Mouse (Mus musculus) small intestine, adult 2 months (tissue): ENCODE results near the gene Gm10681. TPM values are rescaled to one million over a fixed set of nuclear protein-coding genes. Genes with fewer than 3 reads are reported as not detected.
"Not testable (repeated sequence)": the region's sequence is repeated elsewhere in the genome, so short reads cannot be mapped to it uniquely, and the experiment has no call there.

Source experiments
- H3K27ac ChIP-seq: fragments of 200-500 bp; 2 replicates; pipeline ENCODE4 v1.5.1; 2012; ENCODE audit warnings: low read depth, low read length, control low read depth, inconsistent platforms; ENCODE audit not compliant: insufficient read depth
- H3K27me3 ChIP-seq: fragments of 200-500 bp; 2 replicates; pipeline ENCODE4 v1.6.1; 2012; ENCODE audit warnings: mild to moderate bottlenecking, moderate library complexity, low read length, inconsistent platforms; ENCODE audit not compliant: control insufficient read depth, insufficient read depth
- H3K36me3 ChIP-seq: fragments of 200-500 bp; 2 replicates; pipeline ENCODE4 v1.6.1; 2012; ENCODE audit warnings: mild to moderate bottlenecking, low read length, control low read depth, inconsistent platforms; ENCODE audit not compliant: control insufficient read depth, insufficient read depth
- H3K4me1 ChIP-seq: fragments of 200-500 bp; 2 replicates; pipeline ENCODE4 v1.6.1; 2012; ENCODE audit warnings: low read length, inconsistent platforms, mixed read lengths; ENCODE audit not compliant: control insufficient read depth, insufficient read depth, insufficient read length
- H3K4me3 ChIP-seq: fragments of 200-500 bp; 2 replicates; pipeline ENCODE4 v1.5.1; 2012; ENCODE audit warnings: low read depth, mild to moderate bottlenecking, control low read depth, inconsistent platforms, low read length, moderate library complexity
- WGBS: fragments of 180-500 bp; shearing (Covaris S2); methylation state at CpG from one replicate; pipeline ENCODE4 v1.1.7; 2018; 5-methylcytosine and 5-hydroxymethylcytosine counted together
- polyA plus RNA-seq: library from polyadenylated mRNA; depleted of rRNA; stranded (reverse); fragments of >200 nt; gene quantifications from 2 replicates; pipeline ENCODE4 v1.2.3, GENCODE M21; 2012; rRNA removed

Gm10681 gene
- polyA plus RNA-seq, 1 experiment, result not detected

GRCm38 (mm10) chr3:98524978-98525377 is 63.6 kb downstream of the Gm10681 start:
- H3K36me3 ChIP-seq, H3K27ac ChIP-seq, H3K4me1 ChIP-seq, H3K4me3 ChIP-seq, H3K27me3 ChIP-seq: not testable (repeated sequence)

- not testable (repeated sequence) for H3K27ac ChIP-seq, H3K4me1 ChIP-seq, H3K4me3 ChIP-seq, H3K36me3 ChIP-seq, H3K27me3 ChIP-seq
- whole genome bisulfite sequencing, result no CpG with 5 or more reads among the region's 1 CpGs
Observed at GRCm38 (mm10) chr3:98524552-98524951, 64.1 kb downstream of the Gm10681 start.

GRCm38 (mm10) chr3:98522779-98523178 is 65.8 kb downstream of the Gm10681 start:
- not testable (repeated sequence) for H3K27ac ChIP-seq, H3K36me3 ChIP-seq, H3K4me3 ChIP-seq, H3K27me3 ChIP-seq, H3K4me1 ChIP-seq
- 25% methylated on average over 1 of the region's 2 CpGs for WGBS

GRCm38 (mm10) chr3:98510414-98510813 is 78.2 kb downstream of the Gm10681 start, which contains the start of gene Hsd3b4:
Hsd3b4 (minus strand) TSS chr3:98510514.
- not testable (repeated sequence) for H3K27ac ChIP-seq
- no CpG with 5 or more reads among the region's 1 CpGs for WGBS

GRCm38 (mm10) chr3:98507229-98507628 is 81.4 kb downstream of the Gm10681 start:
- H3K27ac ChIP-seq, H3K27me3 ChIP-seq, H3K4me3 ChIP-seq, H3K4me1 ChIP-seq, H3K36me3 ChIP-seq: not testable (repeated sequence)
- WGBS, result no CpG with 5 or more reads among the region's 5 CpGs

More at GRCm38 (mm10) chr3:98510414-98510813, 78.2 kb downstream of the Gm10681 start, which contains the start of gene Hsd3b4:
- not testable (repeated sequence) for H3K4me1 ChIP-seq, H3K27me3 ChIP-seq, H3K4me3 ChIP-seq, H3K36me3 ChIP-seq

Other genes with a start within 250 kb of the Gm10681 start
- gene Phgdh, start 248.8 kb downstream of the Gm10681 start, polyA plus RNA-seq, result 18.4 and 35.8 TPM in 2 replicates
- gene Zfp697, start 206.3 kb downstream of the Gm10681 start, polyA plus RNA-seq, result 0.71 and 0.89 TPM in 2 replicates
- gene Gm4450, start 131.7 kb downstream of the Gm10681 start, polyA plus RNA-seq, result not detected in 2 replicates
- not detected in 2 replicates for gene Hsd3b4, start 78.3 kb downstream of the Gm10681 start, polyA plus RNA-seq
- gene Hsd3b5, start 41.4 kb upstream of the Gm10681 start, polyA plus RNA-seq, result not detected in 2 replicates
- gene Hsd3b2, start 135.7 kb upstream of the Gm10681 start, polyA plus RNA-seq, result 0.09 and 0.14 TPM in 2 replicates
- 4.4 and 6.3 TPM in 2 replicates for gene Hsd3b3, start 174.3 kb upstream of the Gm10681 start, polyA plus RNA-seq
- not detected in 2 replicates for gene Hsd3b6, start 225.6 kb upstream of the Gm10681 start, polyA plus RNA-seq